Mouse (Mus musculus): Measurements from ENCODE around the gene Hsdl2.
A peak's percentile ranks its signal among the peaks of the same experiment; 100 is the strongest.
"Not testable (repeated sequence)": the region's sequence is repeated elsewhere in the genome, so short reads cannot be mapped to it uniquely, and the experiment has no call there.

The Hsdl2 gene

DNA sequence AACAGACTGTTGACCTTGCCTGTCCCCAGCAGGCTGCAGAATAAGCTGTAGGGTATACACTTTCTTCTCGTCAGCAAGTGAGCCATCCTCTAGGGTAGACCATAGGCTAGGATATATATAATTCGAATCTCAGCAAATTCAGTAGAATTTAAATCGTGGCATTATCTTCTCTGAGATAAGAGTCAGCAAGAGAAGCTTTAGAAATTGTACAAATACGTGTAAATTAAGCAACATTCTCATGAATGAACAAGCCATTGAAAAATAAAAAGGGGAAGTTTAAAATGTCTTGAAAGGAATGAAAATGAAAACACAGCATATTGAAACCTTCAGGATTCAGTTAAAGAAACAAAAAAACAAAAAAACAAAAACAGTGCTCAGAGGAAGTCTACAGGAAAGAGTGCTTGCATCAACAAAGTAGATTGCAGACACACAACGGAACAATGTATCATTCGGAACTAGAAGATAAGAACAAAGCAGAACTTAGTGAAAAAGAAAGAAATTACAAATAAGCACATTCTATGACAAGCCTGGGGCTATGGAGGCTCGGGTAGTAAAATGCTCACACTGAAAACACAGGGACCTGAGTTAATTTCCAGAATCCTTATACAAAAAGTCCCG, 15.7 kb upstream of the Hsdl2 start:
- DNase-seq, result no peak

DNA sequence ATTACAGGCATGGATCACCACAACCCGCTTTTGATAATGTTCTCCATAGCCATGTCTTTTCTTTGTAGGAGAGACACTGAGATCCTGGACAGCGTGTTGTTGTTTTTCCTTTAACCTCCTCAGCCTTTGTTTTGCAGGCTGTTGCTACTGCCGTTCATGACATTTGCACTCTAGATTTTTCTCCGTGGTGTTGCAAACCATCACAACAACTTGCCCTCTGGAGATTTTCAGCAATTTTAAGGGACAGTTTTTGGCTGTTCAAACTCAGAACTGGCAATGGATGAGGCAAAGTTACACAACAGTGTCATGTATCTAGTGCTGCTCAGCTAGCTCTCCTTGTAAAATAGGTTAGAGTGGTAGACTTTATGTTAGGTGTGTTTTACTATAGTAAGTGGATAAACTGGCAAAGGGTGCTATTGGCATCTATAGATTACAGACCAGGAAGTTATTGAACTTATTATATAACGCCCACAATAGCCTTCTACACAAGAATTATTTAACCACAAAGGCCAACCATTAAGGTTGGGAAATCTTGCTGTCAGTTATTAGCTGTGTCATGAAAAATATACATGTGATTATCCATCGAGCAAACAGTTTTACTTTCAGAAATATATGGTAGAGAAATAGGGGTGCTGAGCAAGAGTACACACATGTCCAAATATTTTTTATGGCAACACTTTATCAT, 13.6 kb upstream of the Hsdl2 start:
- DNase-seq, result no peak

DNA sequence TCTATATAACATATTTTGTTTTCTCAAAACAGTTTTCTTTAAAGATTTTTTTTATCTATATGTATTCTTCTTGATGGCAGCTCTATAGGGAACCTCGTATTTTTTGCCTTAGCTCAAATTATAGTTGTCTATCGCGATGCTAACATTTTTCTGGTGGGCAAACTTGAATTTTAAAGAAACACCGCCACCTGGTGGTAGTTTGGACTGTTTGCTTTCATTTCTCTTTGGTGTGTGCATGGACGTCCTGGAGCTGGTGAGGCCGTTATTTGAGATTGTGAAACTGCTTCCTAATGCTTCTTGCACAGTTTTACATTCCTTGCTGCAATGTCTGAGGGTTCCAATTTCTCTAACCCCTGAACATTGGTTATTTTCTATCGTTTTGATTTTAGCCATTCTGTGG, 11.8 kb upstream of the Hsdl2 start:
- DNase-seq, result peak; percentile 79

DNA sequence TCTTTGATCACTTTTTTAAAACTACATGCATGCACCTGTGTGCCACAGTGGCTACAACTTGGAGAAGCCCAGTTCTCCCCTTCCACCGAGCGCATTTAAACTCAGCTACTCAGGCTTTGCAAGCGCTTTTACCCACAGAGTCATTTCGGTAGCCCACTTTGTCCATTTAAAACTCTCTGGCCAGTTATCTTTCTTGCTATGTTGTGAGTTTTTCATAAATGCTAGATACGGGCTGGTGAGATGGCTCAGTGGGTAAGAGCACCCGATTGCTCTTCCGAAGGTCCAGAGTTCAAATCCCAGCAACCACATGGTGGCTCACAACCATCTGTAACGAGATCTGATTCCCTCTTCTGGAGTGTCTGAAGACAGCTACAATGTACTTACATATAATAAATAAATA, 10.8 kb upstream of the Hsdl2 start:
- DNase-seq, result not testable (repeated sequence)

DNA sequence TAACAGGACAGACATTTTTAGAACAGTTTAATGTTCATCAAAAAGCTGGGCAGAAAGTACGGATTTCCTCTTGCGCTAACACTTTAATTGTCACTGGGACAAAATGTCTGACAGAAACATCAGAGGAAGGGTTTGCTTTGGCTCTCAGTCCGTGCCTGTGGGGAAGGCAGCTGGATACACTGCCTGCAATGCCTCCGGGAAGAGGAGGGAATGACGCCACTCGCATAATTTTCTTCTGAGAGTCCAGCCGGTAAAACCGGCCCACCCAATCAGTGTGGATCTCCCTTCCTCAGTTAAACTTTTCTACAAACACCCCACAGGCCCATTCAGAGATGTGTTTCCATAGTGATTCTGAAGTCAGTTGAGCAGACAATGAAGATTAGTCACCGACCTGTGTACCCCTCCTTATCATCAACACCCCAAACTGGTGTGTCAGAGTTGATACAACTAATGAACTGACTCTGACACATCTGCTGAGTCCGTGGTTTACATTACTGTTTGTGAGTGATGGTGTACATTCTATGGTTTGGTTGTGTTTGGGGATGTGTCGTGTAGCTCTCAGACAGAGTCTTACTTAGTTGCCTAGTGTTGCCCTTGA, 8.7 kb upstream of the Hsdl2 start:
- DNase-seq, result no peak

DNA sequence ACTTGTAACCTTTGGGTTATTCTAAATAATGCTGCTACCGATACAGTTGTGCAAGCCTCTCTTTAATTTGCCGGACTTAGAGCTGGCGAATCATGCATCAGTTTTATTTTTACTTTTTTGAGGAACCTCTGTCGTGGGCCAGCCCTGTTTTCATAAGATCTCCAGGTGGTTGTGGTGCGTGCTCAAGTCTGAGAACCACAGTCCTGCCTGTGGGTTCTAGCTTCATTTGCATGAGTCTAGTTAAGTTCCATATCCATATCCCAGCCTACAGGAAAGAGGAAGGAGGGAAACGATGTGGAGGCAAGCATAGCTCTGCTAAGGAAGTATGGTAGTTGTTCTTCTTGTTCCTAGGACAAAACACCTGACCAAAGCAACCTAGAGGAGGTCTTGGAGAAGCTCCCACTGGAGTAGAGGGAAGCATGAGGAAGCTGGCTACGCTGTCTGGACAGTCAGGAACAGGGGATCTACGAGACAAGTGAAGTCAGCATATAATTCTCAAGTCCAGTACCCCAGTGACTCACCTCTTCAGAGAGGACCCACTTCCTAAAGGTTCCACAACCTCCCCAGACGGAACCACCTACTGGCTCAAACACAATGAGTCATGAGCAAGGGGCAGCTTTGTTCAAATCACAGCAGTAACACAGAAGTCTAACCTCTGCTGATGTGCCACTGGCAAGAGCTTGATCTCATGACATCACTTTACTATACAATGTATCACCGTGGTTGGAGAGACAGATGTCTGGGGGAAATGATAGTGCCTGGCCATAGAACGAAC, 6.0 kb upstream of the Hsdl2 start:
- DNase-seq, result no peak

DNA sequence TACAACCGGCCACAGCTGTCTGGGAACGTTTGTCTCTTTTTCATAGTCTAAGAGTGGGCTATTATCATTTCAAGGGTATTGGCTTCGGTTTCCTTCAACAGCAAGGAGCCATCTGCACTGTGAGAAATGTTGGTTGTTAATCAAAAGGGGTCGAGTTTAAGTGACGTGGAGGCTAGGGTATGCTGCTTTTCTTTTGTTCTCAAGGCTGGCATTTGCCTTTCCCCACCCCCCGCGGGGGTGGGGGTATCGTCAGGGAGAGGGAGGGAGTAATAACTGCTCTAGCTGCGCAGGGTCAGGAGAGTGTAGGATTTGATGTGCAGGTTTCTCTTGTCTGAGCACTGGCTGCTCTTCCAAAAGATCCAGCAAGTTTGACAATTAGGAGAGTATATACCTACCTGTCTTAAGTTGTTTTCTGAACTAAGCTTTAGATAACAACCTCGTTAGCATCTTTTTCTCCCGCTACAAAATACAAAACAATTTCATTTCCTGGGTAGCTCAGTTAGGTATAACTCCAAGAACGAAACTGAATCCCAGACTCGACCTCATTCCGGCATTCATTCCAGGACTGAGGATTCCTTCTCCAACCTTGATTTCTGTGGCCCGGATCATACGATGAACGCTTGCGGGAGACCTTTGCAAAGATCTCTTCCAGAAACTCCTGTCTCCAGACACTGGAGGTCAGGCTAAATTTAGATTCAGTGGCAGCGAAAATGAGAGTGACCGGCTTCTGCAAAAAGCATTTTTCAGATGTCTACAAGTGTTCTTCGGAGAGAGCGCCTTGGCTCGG, 675 bp upstream of the Hsdl2 start:
- DNase-seq, result peak; percentile 48

DNA sequence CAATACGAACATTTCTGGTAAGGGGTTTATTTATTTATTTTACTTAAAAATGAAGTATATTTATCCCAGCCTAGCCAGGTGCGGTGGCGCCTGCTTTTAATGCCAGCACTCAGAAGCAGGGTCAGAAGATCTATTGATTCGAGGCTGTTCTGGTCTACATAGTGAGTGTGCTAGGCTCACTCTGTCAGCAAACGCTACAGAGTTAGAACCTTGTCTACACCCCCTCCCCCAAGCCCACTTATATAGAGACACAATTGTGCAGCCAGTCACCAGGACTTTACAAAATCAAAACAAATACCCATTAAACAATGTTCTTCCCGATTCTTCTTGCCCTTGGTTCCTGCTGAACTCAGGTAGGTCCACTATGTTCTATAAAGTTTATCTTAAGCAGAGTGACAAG, 823 bp downstream of the Hsdl2 start:
- no peak for DNase-seq

DNA sequence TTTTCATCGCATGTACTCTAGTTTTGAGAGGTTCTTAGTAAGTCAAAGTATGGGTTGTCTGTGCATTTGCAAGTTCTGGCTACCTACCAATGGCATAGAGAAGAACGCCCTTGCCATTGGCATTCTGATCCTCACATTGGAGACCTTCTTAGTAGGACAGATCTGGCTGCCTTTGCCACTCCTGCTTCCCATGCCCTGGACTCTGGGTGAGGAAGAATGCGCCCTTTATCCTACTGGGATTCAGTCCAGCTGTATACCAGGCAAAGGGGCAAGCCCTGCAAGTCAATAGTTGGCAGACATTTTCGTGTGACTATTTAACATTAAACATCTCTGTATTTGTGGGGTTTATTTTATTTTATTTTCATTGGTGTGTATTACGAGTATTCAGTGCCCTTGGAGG, 3.7 kb downstream of the Hsdl2 start:
- DNase-seq, result no peak

DNA sequence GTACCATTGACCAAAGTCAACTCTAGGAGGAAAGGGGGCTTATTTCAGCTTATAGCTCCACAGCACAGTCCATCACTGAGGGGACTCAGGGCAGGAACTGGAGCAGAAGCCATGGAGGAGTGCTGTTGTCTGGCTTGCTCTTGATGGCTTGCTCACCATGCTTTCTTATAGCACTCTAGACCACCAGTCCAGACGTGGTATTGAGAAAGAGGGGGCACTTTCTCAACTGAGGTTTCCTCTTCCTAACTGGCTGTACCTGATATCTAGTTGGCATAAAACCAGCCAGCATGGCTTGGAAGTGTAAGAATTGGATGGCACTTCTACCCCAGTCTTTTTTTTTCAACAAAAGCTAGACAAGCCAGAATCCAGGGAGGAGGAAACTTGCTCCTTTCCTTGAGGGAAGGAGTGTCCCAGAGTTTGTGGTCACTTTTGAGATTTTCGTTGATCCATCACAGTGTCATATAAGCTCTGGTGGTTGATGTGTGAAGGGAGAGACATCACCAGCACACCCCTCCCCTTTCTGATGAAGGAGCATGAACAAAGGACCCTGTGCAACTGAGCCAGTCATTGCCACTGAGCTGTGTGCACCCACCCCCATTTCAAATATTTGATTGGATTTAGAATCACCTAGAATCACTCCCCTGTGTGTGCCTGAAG, 6.0 kb downstream of the Hsdl2 start:
- DNase-seq, result no peak

DNA sequence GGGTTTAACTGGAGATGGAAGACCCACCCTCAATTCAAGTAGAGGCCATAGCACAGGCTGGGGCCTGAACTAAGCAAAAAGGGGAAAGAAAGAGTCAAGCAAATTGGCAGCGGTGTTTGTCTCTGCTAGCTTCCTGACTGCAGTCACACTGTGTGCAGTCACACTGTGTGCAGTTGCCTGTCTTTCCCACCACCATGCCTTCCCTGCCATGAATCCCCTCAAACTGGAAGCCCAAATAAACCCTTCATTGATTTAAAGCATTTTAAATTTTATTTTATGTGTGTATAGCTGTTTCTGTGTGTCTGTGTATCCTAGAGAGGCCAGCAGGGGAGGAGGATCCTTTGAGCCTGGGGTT, 6.5 kb downstream of the Hsdl2 start:
- DNase-seq, result no peak

DNA sequence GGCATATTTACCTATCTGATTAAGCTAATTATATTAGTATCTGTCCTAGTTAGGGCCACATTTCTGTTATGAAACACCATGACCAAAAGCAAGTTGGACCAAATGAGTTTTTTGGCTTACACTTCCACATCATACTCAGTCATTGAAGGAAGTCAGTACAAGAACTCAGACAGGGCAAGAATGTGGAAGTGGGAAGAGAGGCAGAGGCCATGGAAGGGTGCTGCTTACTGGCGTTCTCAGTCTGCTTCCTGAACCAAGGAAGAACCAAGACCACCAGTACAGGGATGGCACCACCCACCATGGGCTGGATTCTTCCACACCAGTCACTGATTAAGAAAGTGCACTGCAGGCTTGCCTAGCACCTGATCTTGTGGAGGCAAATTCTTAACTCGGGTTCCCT, 13.3 kb downstream of the Hsdl2 start:
- no peak for DNase-seq

DNA sequence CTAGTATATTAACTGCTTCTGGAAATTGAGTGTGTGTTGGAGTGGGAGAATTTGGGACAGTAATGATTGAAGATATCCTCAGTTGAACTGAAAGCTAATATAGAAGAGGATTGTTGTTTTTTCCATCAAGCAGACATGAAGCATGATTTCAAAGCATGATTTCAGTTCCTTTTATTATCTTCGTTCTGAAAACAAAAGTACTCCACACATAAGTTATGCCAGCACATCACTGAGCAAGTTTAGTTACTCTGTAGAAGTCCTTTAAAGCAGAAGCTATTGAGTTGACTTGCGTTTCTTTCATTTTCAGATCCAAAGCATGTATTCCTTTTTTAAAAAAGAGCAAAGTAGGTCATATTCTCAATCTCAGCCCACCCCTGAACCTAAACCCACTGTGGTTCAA, 15.2 kb downstream of the Hsdl2 start:
- DNase-seq, result no peak

DNA sequence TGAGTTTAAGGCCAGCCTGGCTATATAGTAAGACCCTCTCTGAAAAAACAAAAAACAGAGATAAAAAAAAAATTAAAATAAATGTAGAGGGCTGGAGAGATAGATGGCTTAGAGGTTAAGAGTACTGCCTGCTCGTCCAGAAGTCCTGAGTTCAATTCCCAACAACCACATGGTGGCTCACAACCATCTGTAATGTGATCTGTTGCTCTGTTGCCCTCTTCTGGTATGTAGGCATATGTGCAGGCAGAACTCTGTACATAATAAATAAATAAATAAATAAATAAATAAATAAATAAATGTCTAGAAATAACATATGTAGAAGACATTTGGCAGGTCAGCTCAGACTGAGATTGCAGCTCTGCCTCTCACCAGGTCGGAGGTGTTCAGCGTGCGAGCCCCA, 21.3 kb downstream of the Hsdl2 start:
- no peak for DNase-seq

DNA sequence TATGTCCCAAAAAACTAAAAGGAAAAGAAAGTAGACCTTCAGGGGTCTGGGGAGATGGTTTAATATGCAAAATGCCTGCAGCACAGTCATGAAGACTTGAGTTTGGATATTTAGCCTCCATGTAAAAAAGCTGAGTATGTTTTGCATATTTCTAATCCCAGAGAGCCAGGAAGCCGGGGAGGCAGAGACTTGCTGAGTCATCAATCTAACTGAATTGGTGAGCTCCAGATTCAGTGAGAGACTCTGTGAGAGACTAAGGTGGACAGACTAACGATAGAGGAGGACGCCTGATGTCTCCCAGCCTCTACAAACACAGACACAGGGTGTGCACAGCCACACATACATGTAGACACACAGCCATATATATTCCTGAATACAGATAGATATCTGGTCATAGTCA, 23.5 kb downstream of the Hsdl2 start:
- DNase-seq, result no peak

DNA sequence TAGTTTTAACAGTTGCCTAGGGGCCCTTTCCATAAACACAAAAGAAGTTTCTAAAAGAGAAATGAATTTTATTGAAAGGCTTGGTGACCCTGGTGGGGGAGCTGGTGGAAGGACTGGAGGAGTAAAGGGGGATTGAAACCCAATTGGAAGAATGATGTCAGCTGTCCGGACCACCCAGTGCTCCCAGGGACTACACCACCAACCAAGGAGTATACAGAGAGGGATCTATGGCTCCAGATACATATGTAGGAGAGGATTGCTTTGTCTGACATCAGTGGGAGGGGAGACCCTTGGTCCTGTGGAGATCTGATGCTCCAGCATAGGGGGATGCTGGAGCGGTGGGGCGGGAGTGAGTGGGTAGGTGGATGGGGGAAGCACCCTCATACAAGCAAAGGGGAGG, 24.1 kb downstream of the Hsdl2 start:
- no peak for DNase-seq

DNA sequence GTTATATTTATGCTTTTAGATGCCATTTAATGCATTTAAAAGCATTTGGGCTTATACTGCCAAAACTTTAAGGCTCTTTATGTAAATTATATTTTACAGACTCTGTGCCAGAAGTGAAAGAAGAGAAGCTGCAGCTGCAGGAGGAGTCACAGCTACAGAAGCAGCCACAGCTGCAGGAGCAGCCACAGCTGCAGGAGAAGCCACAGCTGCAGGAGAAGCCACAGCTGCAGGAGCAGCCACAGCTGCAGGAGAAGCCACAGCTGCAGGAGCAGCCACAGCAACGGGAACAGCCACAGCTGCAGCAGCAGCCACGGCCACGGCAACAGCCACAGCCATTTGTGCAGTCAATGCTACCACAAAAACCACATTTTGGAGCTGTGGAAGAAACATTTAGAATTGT, 29.0 kb downstream of the Hsdl2 start:
- DNase-seq, result no peak

DNA sequence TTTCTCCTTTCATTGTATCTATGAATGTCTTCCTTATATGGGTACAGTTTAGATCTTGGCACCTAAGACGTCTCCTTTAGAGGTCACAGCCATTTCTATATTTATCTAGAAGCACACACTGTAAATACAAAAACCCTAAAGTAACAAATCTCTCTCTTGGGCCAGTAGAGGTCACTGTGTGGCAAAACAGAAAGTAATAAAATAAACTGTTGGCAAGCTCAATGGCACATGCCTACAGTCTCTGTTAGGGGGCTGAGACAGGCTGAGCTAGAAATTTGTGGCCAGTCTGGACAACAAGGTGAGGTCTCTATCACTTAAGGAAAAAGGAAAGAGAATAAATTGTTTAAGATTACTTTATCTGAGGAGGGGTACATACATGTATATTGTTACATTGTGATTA, 33.6 kb downstream of the Hsdl2 start:
- peak; percentile 32 for DNase-seq

DNA sequence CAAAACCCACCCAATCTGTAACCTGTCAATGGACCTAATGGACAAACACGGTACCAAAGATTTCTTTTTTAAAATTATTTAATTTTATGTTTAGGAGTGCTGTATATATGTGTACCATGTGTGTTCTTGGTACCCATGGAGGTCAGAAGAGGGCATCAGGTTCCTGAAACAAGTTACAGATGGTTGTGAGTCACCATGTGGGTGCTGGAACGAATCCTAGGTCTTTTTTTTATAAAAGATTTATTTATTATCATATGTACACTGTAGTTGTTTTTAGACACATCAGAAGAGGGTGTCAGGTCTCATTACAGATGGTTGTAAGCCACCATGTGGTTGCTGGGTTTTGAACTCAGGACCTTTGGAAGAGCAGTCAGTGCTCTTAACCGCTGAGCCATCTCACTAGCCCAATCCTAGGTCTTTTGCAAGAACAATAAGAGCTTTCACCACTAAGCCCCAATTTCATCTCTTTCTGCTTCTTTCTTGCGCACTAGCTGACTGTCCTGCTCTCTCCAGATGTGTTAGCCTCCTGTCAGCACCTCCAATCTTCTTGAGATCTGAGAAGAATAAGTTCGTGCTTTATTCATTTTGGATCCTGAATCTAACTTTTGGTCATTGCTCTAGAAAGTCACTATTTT, 38.4 kb downstream of the Hsdl2 start:
- no peak for DNase-seq

DNA sequence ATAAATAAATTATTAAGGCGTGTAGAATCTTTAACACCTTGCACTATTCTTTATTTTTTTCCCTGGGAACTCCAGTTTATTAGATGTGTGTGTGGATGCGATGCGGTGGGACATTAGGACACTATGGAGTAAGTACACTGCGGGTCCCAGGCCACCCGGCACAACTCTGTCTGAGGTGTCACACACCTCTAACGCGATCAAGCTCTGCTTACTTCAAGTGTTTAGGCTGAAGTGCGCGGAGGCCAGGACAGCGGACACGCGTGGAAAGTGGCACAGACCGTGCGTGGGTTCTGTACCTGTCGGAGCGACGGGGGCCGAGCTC, 44.3 kb downstream of the Hsdl2 start:
- no peak for DNase-seq

DNA sequence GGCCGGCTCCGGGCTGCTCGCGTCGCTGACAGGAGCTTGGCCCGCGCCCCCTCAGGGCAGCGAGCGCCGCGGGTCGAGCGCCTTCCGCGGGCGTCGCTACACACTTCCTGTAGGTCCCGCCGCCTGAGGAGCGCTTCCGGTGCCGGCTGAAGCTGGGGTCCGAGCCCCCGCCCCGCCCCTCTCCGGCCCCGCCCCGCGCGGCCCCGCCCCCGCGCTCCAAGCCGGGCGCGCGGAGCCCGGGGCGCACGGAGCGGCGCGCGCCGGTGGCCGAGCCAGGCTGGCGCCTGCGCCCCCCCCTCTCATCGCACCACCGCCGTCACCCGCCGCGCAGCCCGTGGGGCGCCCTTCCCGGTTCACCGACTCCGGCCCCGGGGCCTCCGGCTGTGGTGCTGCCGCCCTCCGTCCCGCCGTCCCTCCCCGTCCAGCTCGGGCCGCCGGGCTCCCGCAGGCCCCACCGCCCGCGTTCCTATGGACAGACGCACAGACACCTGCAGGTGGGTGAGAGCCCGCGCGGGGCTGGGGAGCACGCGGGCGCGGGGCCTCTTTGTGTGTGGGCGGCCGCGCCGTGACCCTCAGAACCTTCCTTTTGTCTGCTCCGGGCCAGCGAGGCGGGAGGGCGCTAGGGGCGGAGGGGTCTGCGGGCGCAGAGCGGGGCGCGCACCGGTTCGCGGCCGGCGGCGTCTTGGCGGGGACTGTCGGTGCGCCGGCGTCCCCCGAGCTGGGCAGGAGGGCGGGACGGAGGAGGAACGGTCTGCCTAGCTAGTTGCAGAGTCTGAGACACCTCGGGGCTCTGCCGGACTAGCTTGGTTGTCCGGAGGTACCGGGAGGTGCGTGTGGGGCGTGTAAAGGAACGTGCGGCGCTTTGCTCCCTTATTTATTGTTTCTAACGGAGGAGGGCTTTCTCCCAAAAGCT, 44.9 kb downstream of the Hsdl2 start, which contains the start of gene E130308A19Rik:
Gene E130308A19Rik (plus strand): TSS at position 214 of the 913 bp plus-strand sequence.
- peak; percentile 73 for DNase-seq
